Mouse (Mus musculus) G1E (cell line): ENCODE measurements around the gene Galnt5. TPM values are rescaled to one million over a fixed set of nuclear protein-coding genes. Genes with fewer than 3 reads are reported as not detected.

Source experiments
- ATAC-seq: 2 replicates; pipeline ENCODE4 v1.8.0; 2016; ENCODE audit warnings: mild to moderate bottlenecking; ENCODE audit not compliant: insufficient number of reproducible peaks, poor library complexity, low FRiP score, severe bottlenecking; ENCODE audit errors: extremely low read depth
- DNase-seq: peaks from one replicate; pipeline ENCODE4 v3.0.0; 2012; ENCODE audit warnings: low spot score
- H3K27me3 ChIP-seq: 2 replicates; pipeline ENCODE4 v1.6.1; 2012; ENCODE audit warnings: mild to moderate bottlenecking, low read length, inconsistent platforms; ENCODE audit not compliant: insufficient read depth
- H3K36me3 ChIP-seq: replicated peaks from 2 replicates; pipeline ENCODE3; 2012; ENCODE audit warnings: mild to moderate bottlenecking, inconsistent platforms
- H3K4me1 ChIP-seq: 2 replicates; pipeline ENCODE4 v1.6.1; 2012; ENCODE audit warnings: low read depth, low read length, inconsistent platforms, mixed read lengths; ENCODE audit not compliant: insufficient read depth
- H3K4me3 ChIP-seq: 2 replicates; pipeline ENCODE4 v1.5.1; 2012; ENCODE audit warnings: low read depth, mild to moderate bottlenecking, inconsistent platforms, low read length, moderate library complexity, mixed read lengths
- H3K9me3 ChIP-seq: replicated peaks from 2 replicates; pipeline ENCODE4 v1.6.1; 2012; ENCODE audit warnings: inconsistent platforms
- CTCF ChIP-seq: IDR thresholded peaks from 2 replicates; pipeline ENCODE4 v1.5.1; 2012; ENCODE audit warnings: low read depth, low read length, inconsistent platforms, mixed read lengths
- GATA1 ChIP-seq: IDR thresholded peaks from 2 replicates; pipeline ENCODE4 v1.6.1; 2012; ENCODE audit warnings: borderline replicate concordance, low read length, inconsistent platforms, mixed read lengths
- GATA2 ChIP-seq: IDR thresholded peaks from 2 replicates; pipeline ENCODE4 v1.6.1; 2012; ENCODE audit warnings: low read depth, low read length, inconsistent platforms, borderline replicate concordance
- POLR2AphosphoS5 ChIP-seq: IDR thresholded peaks from 2 replicates; pipeline ENCODE4 v1.6.1; 2012; ENCODE audit warnings: low read depth, low read length, inconsistent platforms; ENCODE audit not compliant: insufficient replicate concordance
- TAL1 ChIP-seq: conservative IDR thresholded peaks from 2 replicates; pipeline ENCODE4 v1.6.1; 2012; ENCODE audit warnings: low read depth, low read length, inconsistent platforms, mixed read lengths
- polyA plus RNA-seq: library from polyadenylated mRNA; stranded (reverse); fragments of >175 nt; gene quantifications from 2 replicates; pipeline ENCODE4 v1.2.3, GENCODE M21; 2012
- total RNA-seq, 2 experiments: library from RNA; stranded (forward) in 1 of 2; stranded (reverse) in 1 of 2; fragments of 200-1000 nt in 1 of 2; fragments of >200 nt in 1 of 2; fragmentation: Nextera tagmentation in 1 of 2; gene quantifications; 2 replicates each; pipeline ENCODE4 v1.2.3; 2014 to 2017

Gene Galnt5
- total and polyA plus RNA-seq, 3 experiments: not detected

DNA sequence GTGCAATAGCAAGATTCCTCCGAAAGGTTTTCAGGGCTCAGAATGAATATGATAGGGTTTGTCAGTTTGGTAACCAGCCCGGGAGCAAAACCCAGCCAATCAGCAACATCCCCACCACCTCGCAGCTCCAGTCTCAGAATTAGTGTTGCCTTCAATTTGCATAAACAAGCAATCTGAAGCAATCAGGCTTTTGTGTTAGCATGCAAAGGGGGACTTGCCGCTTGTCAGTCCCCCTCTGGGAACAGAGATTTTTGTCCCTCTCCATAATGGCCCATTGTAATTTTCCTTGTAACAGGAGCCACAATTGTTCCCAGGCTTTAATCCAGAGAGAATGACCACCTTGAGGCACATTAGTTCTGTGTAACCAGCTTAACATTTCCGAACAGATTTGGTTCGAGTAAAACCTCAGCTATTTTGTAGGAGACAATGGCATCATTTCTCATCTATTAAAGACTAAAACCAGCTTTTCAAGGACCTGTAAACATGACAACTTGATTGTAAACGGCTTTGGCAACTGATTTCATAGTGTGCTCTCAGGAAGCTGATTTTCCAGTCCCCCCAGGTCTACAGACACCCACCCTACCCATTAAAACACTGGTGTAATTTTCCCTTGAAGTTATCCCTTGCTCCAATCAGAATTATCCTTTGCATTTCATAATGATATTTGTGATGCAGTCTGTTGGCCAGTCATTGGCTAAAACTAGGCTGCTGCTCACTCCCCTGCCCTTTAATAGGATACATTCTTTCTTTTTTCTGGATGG is 55.3 kb downstream of the Galnt5 start, which contains the start of gene Ermn:
Ermn (minus strand) TSS at position 44 of the 761 bp plus-strand sequence.
- Histone ChIP-seq H3K9me3 (peaks cover 26% of the 10 kb centered on the region), H3K4me1 (no peaks in the 10 kb centered on the region), H3K4me3 (no peak within 1 kb of the TSS), H3K36me3 (no peaks in the 10 kb centered on the region), H3K27me3 (no peaks in the 10 kb centered on the region)
- no peak for ATAC-seq
- TF ChIP-seq GATA2: no peak
- no peak for TF ChIP-seq GATA1
- no peak for DNase-seq

DNA sequence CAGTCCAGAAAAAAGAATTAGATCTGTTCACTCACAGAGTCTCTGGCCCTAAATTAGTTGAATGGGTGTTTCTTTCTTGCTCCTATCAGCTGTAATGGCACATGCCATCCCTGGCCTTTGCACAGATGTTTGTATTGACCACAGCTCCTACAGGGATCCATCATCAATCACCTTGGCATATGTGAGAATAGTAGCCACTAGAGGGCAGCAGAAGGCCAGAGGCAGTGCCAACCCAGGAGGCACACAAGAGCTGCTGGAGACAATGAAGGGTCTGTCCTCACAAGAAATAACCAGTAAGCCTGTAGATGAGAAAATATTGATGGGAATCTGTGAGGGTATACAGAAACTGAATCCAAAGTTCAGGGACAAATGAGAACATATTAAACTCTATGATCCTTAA is 57.7 kb downstream of the Galnt5 start:
- H3K9me3 ChIP-seq: peaks cover 13% of the 10 kb centered on the region
- no peaks in the 10 kb centered on the region for H3K36me3 ChIP-seq
- no peak for ATAC-seq
- no peak for DNase-seq
- no peaks in the 10 kb centered on the region for H3K27me3 ChIP-seq
- TF ChIP-seq POLR2AphosphoS5: no peak
- no peak for TF ChIP-seq CTCF
- TF ChIP-seq GATA2: no peak
- no peaks in the 10 kb centered on the region for H3K4me1 ChIP-seq
- H3K4me3 ChIP-seq: no peak overlapping the region

DNA sequence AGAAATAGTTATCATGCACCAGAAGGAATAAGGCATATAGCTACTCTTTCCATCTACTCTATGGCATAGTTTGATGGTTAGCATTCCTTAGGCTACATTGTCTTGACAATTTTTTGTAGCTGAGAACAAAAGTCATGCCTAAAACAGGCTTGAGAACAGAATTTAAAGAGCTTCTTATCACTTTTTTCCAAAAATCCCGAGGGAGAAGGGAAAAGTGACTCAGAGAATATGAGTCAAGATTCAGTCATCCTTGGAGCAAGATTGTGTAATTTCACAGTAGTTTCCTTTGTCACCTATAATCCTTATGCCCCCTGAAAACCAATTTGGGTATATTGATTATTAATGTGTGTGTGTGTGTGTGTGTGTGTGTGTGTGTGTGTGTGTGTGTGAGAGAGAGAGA is 82.2 kb downstream of the Galnt5 start:
- DNase-seq: no peak
- no peaks in the 10 kb centered on the region for H3K36me3 ChIP-seq
- no peak overlapping the region for H3K4me3 ChIP-seq
- TF ChIP-seq GATA1 (no peak), GATA2 (no peak), POLR2AphosphoS5 (no peak), TAL1 (no peak), CTCF (no peak)
- no peaks in the 10 kb centered on the region for H3K27me3 ChIP-seq
- H3K4me1 ChIP-seq: no peaks in the 10 kb centered on the region
- H3K9me3 ChIP-seq: peaks cover 4% of the 10 kb centered on the region
- no peak for ATAC-seq

DNA sequence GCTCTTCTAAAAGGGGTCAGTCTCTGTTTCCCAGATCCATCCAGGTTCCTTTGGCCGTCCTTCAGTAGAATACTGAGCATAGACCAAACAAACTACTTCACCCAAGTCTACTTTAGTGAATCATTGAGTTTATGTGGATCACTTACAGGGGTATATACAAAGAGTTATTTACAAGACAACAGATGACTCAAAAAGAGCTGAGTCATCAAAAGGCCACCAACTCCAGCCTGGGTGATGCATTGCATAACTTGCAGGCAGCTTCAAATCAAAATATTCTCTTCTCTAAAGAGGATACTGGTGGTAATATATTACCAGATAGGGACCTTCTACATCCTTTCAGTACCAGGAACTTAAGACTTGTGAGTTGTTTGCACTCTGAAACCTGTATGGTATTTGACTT is 88.7 kb downstream of the Galnt5 start:
- no peak for DNase-seq
- H3K9me3 ChIP-seq: peaks cover 11% of the 10 kb centered on the region
- H3K4me1 ChIP-seq: no peaks in the 10 kb centered on the region
- H3K27me3 ChIP-seq: no peaks in the 10 kb centered on the region
- ATAC-seq: no peak
- no peaks in the 10 kb centered on the region for H3K36me3 ChIP-seq
- H3K4me3 ChIP-seq: no peak overlapping the region
- no peak for TF ChIP-seq TAL1

GRCm38 (mm10) chr2:58094818-58095217 is 97.1 kb downstream of the Galnt5 start:
- no peak for DNase-seq
- Histone ChIP-seq H3K27me3 (no peaks in the 10 kb centered on the region), H3K36me3 (no peaks in the 10 kb centered on the region), H3K9me3 (no peaks in the 10 kb centered on the region; the same call in none of the 2 replicates), H3K4me1 (no peaks in the 10 kb centered on the region), H3K4me3 (no peak overlapping the region)
- TF ChIP-seq CTCF (no peak), GATA1 (no peak), POLR2AphosphoS5 (no peak), GATA2 (no peak), TAL1 (no peak)
- ATAC-seq: no peak

Other genes starting within 250 kb of the Galnt5 start
- not detected in 2 replicates for gene Ermn, start 55.0 kb downstream of the Galnt5 start, total RNA-seq (2014; fragmentation: Nextera tagmentation)
- 0.11 TPM in 1 of 2 replicates, not detected in the other for gene Ermn, start 55.0 kb downstream of the Galnt5 start, total RNA-seq (2017)
- gene Ermn, start 55.0 kb downstream of the Galnt5 start, polyA plus RNA-seq: not detected in 2 replicates
- gene Cytip, start 197.6 kb downstream of the Galnt5 start, total RNA-seq (2014; fragmentation: Nextera tagmentation): not detected in 2 replicates
- gene Cytip, start 197.6 kb downstream of the Galnt5 start, total RNA-seq (2017): 0.05 TPM in 1 of 2 replicates, not detected in the other
- not detected in 2 replicates for gene Cytip, start 197.6 kb downstream of the Galnt5 start, polyA plus RNA-seq